Mouse (Mus musculus): ENCODE data around the gene Etv2.

DNA sequence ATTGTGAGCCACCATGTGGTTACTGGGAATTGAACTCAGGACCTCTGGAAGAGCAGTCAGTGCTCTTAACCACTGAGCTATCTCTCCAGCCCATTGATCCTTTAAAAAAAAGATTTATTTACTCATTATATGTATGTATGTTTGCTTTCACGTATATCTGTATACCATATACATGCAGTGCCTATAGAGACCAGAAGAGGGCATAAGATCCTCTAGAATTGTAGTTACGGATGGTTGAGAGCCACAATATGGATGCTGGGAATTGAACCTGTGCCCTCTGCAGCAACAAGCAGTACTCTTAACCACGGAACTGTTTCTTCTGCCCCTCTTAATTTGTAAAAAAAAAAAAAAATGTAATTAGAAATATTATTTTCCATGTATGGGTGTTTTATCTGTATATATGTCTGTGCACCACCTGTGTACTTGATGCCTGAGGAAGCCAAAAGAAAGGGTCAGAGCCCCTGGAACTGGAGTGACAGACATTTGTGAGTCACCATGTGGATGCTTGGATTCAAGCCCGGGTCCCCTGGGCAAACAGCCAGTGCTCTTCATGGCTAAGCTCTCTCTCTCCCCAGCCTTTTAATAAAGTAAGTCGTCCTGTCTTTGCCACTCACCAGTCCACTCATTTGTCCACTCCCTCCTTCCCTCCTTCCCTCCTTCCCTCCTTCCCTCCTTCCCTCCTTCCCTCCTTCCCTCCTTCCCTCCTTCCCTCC, 42.8 kb upstream of the Etv2 start:
- no peak for TF ChIP-seq CTCF (IDR thresholded peaks at IDR 0.05; ENCODE audit: extremely low read depth, insufficient read length, insufficient replicate concordance, low read depth, low read length)
- no peak for TF ChIP-seq POLR2A (IDR thresholded peaks at IDR 0.05; ENCODE audit: low read depth, low read length)

All from small intestine, adult 2 months (tissue).